Mouse (Mus musculus): ENCODE results near the gene Ifrd1. TPM values are rescaled to one million over a fixed set of nuclear protein-coding genes. Genes with fewer than 3 reads are reported as not detected.

Ifrd1 gene
- polyA plus RNA-seq, 1 experiment from 2014 or later, result 200 TPM

- Histone ChIP-seq H3K27ac (ENCODE audit: low read depth, low read length) (no peak overlapping the region), H3K4me3 (ENCODE audit: low read depth, low read length) (no peak overlapping the region), H3K9ac (ENCODE audit: low read length) (no peak overlapping the region), H3K27me3 (ENCODE audit: control insufficient read depth, insufficient read depth, low read length) (no peaks in the 10 kb centered on the region), H3K4me2 (ENCODE audit: low read depth, low read length, severe bottlenecking) (no peak overlapping the region), H3K36me3 (ENCODE audit: control insufficient read depth, insufficient read depth, low read length) (peaks cover 10% of the 10 kb centered on the region; the same call in 1 of the 2 replicates), H3K9me3 (ENCODE audit: control insufficient read depth, low read length) (no peaks in the 10 kb centered on the region), H3K4me1 (replicated peaks; ENCODE audit: control insufficient read depth, insufficient read depth, low read length) (peaks cover 5% of the 10 kb centered on the region; the same call in 1 of the 2 replicates)
- WGBS, result 89% methylated on average over 2 of the region's 2 CpGs
- ATAC-seq (replicated peaks; ENCODE audit: low FRiP score), result no peak
- DNase-seq (ENCODE audit: low spot score), result no peak
Observed at GRCm38 (mm10) chr12:40217776-40218175, 30.5 kb downstream of the Ifrd1 start.

DNA sequence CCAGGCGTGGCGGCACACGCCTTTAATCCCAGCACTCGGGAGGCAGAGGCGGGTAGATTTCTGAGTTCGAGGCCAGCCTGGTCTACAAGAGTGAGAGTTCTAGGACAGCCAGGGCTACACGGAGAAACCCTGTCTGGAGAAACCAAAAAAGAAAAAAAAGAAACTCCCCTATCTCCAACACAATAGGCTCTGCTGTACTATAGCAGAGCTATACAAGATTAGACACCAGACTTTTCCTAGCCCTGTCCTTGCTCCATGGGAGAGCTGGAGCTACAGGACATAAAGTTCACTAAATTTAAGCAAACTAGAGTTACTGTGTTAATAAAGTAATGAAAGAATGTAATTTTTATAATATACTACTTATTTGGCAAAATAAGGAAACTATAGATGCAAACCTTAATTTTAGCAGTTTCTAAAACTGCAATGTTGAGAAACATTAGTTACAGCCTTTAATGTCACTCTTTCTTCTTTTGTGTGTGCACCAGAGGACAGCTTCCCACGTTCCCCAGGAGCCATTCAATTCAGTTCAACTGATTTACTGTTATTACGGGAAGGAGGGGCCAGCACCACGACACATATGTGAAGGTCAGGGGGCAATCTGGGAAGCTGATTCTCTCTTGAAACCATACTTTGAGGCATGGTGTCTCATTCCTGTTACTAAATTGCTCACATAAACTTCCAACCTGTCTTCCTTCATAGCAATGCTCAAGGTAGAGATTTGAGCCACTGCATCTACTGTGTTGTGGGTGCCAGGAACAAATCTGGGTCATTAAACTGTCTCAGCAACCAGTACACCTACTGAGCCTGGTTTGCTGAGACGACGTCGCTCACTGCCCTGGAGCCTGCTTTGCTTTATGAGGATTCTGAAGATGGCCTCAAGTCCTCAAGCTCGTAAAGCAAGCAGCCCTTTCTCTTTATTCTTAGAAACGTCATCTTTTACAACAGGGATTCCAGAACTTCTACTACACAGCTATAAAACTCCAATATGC is 33.1 kb downstream of the Ifrd1 start:
- H3K27me3 ChIP-seq (ENCODE audit: control insufficient read depth, insufficient read depth, low read length), result no peaks in the 10 kb centered on the region
- no peak overlapping the region for H3K4me2 ChIP-seq (ENCODE audit: low read depth, low read length, severe bottlenecking)
- peaks cover 18% of the 10 kb centered on the region; the same call in 1 of the 2 replicates for H3K36me3 ChIP-seq (ENCODE audit: control insufficient read depth, insufficient read depth, low read length)
- no peak overlapping the region for H3K9ac ChIP-seq (ENCODE audit: low read length)
- 94% methylated on average over 15 of the region's 15 CpGs for WGBS
- H3K4me3 ChIP-seq (ENCODE audit: low read depth, low read length), result no peak overlapping the region
- H3K27ac ChIP-seq (ENCODE audit: low read depth, low read length), result no peak overlapping the region
- H3K9me3 ChIP-seq (ENCODE audit: control insufficient read depth, low read length), result no peaks in the 10 kb centered on the region
- H3K4me1 ChIP-seq (replicated peaks; ENCODE audit: control insufficient read depth, insufficient read depth, low read length), result peaks cover under 1% of the 10 kb centered on the region; the same call in 1 of the 2 replicates
- no peak for ATAC-seq (replicated peaks; ENCODE audit: low FRiP score)
- no peak for DNase-seq (ENCODE audit: low spot score)

DNA sequence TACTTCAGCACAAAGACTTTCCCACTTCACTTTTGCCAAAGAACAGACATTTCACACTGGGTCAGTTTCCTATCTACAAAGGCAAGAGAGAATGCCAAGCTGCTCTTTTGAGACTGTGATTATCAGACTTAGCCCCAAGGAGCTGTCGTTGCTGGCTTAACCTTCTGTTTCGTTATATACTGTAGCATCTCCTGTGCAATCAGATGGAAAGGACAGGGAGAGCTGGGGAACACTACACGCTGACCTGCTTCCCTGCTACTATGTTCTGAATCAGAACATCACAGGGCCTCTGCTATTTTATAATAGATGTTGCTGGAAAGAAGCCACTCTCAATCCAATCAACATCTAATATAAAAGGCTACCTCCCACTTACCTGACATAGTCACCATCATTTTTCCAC is 39.3 kb downstream of the Ifrd1 start:
- no peaks in the 10 kb centered on the region for H3K4me1 ChIP-seq (replicated peaks; ENCODE audit: control insufficient read depth, insufficient read depth, low read length)
- no peaks in the 10 kb centered on the region for H3K9me3 ChIP-seq (ENCODE audit: control insufficient read depth, low read length)
- H3K27me3 ChIP-seq (ENCODE audit: control insufficient read depth, insufficient read depth, low read length), result no peaks in the 10 kb centered on the region
- no peak overlapping the region for H3K4me3 ChIP-seq (ENCODE audit: low read depth, low read length)
- H3K27ac ChIP-seq (ENCODE audit: low read depth, low read length), result no peak overlapping the region
- peaks cover 27% of the 10 kb centered on the region for H3K36me3 ChIP-seq (ENCODE audit: control insufficient read depth, insufficient read depth, low read length)
- DNase-seq (ENCODE audit: low spot score), result no peak
- H3K9ac ChIP-seq (ENCODE audit: low read length), result no peak overlapping the region
- ATAC-seq (replicated peaks; ENCODE audit: low FRiP score), result no peak
- H3K4me2 ChIP-seq (ENCODE audit: low read depth, low read length, severe bottlenecking), result no peak overlapping the region
- 90% methylated on average over 3 of the region's 3 CpGs for WGBS

DNA sequence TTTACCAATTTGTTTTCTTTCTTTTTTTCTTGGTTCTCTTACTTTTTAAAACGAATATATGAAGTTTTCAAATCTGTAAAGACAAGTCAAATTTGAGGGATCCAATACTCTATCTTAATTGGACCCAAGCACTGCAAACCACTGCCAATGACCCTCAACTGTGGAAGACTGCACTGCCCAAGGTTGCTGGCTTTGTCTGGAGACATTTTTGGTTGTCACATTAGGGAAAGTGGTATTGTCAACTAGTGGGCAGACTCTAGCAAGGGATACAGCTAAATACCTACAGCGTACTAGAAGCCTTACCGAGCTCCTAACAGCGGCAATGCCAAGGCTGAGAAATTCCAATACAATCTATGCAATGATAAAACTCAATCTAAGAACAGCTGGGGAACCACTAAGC is 40.4 kb downstream of the Ifrd1 start:
- ATAC-seq (replicated peaks; ENCODE audit: low FRiP score), result no peak
- Histone ChIP-seq H3K9me3 (ENCODE audit: control insufficient read depth, low read length) (no peaks in the 10 kb centered on the region), H3K4me2 (ENCODE audit: low read depth, low read length, severe bottlenecking) (no peak overlapping the region), H3K27ac (ENCODE audit: low read depth, low read length) (no peak overlapping the region), H3K9ac (ENCODE audit: low read length) (no peak overlapping the region), H3K4me3 (ENCODE audit: low read depth, low read length) (no peak overlapping the region), H3K27me3 (ENCODE audit: control insufficient read depth, insufficient read depth, low read length) (no peaks in the 10 kb centered on the region), H3K36me3 (ENCODE audit: control insufficient read depth, insufficient read depth, low read length) (peaks cover 23% of the 10 kb centered on the region), H3K4me1 (replicated peaks; ENCODE audit: control insufficient read depth, insufficient read depth, low read length) (no peaks in the 10 kb centered on the region)
- no peak for DNase-seq (ENCODE audit: low spot score)
- 94% methylated on average over 4 of the region's 4 CpGs for WGBS

GRCm38 (mm10) chr12:40202161-40203035 is 45.9 kb downstream of the Ifrd1 start:
- H3K4me1 ChIP-seq (replicated peaks; ENCODE audit: control insufficient read depth, insufficient read depth, low read length), result no peaks in the 10 kb centered on the region
- H3K4me2 ChIP-seq (ENCODE audit: low read depth, low read length, severe bottlenecking), result no peak overlapping the region
- H3K36me3 ChIP-seq (ENCODE audit: control insufficient read depth, insufficient read depth, low read length), result peaks cover 12% of the 10 kb centered on the region
- no peak overlapping the region for H3K27ac ChIP-seq (ENCODE audit: low read depth, low read length)
- DNase-seq (ENCODE audit: low spot score) (no peak), ATAC-seq (replicated peaks; ENCODE audit: low FRiP score) (no peak)
- no peak overlapping the region for H3K9ac ChIP-seq (ENCODE audit: low read length)
- H3K9me3 ChIP-seq (ENCODE audit: control insufficient read depth, low read length), result no peaks in the 10 kb centered on the region
- H3K27me3 ChIP-seq (ENCODE audit: control insufficient read depth, insufficient read depth, low read length), result no peaks in the 10 kb centered on the region
- H3K4me3 ChIP-seq (ENCODE audit: low read depth, low read length), result no peak overlapping the region
- 94% methylated on average over 7 of the region's 7 CpGs for WGBS

- no peak overlapping the region for H3K4me2 ChIP-seq (ENCODE audit: low read depth, low read length, severe bottlenecking)
- no peaks in the 10 kb centered on the region for H3K4me1 ChIP-seq (replicated peaks; ENCODE audit: control insufficient read depth, insufficient read depth, low read length)
- ATAC-seq (replicated peaks; ENCODE audit: low FRiP score) (no peak), DNase-seq (ENCODE audit: low spot score) (no peak)
- no peaks in the 10 kb centered on the region for H3K9me3 ChIP-seq (ENCODE audit: control insufficient read depth, low read length)
- no peak overlapping the region for H3K9ac ChIP-seq (ENCODE audit: low read length)
- H3K36me3 ChIP-seq (ENCODE audit: control insufficient read depth, insufficient read depth, low read length), result peaks cover 2% of the 10 kb centered on the region; the same call in 1 of the 2 replicates
- H3K27me3 ChIP-seq (ENCODE audit: control insufficient read depth, insufficient read depth, low read length), result no peaks in the 10 kb centered on the region
- WGBS, result 93% methylated on average over 6 of the region's 6 CpGs
- H3K27ac ChIP-seq (ENCODE audit: low read depth, low read length), result no peak overlapping the region
- no peak overlapping the region for H3K4me3 ChIP-seq (ENCODE audit: low read depth, low read length)
Observed at GRCm38 (mm10) chr12:40200484-40201235, 47.6 kb downstream of the Ifrd1 start.

DNA sequence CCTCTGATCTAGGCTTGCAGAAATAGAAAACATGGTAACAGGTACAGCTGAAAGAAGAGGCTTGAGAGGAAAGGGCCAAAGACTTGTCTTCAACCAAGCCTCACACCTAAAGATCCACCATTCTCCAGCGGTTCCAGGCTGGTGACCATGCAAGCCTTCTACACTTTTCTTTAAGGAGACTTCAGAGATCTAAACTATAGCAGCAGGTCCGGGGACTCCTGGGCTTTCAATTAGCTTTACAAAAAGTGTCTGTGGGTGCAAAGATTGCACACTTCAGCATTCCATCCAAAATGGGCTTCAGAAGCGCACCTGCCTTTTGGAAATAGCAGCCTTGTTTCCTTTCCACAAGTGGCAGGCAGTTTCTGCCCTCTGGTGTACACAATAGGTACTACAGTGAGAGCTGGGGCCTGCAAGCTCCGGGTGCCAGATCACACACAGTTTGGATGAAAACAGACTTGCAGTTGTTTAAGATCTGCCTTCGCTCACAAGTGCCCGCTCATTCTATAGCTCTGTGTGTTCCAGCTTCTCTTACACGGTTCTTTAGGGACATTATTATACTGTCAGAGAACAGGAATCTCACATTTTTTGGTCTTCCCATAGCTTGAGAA is 48.4 kb downstream of the Ifrd1 start:
- no peak overlapping the region for H3K9ac ChIP-seq (ENCODE audit: low read length)
- no peak overlapping the region for H3K4me3 ChIP-seq (ENCODE audit: low read depth, low read length)
- no peaks in the 10 kb centered on the region for H3K4me1 ChIP-seq (replicated peaks; ENCODE audit: control insufficient read depth, insufficient read depth, low read length)
- H3K4me2 ChIP-seq (ENCODE audit: low read depth, low read length, severe bottlenecking), result no peak overlapping the region
- no peak overlapping the region for H3K27ac ChIP-seq (ENCODE audit: low read depth, low read length)
- no peaks in the 10 kb centered on the region for H3K27me3 ChIP-seq (ENCODE audit: control insufficient read depth, insufficient read depth, low read length)
- peak; percentile 69 for DNase-seq (ENCODE audit: low spot score)
- peaks cover 2% of the 10 kb centered on the region; the same call in 1 of the 2 replicates for H3K36me3 ChIP-seq (ENCODE audit: control insufficient read depth, insufficient read depth, low read length)
- no peaks in the 10 kb centered on the region for H3K9me3 ChIP-seq (ENCODE audit: control insufficient read depth, low read length)
- ATAC-seq (replicated peaks; ENCODE audit: low FRiP score), result no peak; the same call in 1 of the 2 replicates
- 51% methylated on average over 7 of the region's 7 CpGs for WGBS

Measured in forebrain, embryonic 11.5 days (tissue).